Mouse (Mus musculus): ENCODE results near the gene Sox14.

Gene Sox14

GRCm38 (mm10) chr9:99850354-99850753, 25.6 kb downstream of the Sox14 start:
- no peak for DNase-seq (ENCODE audit: extremely low read depth, low read depth)

DNA sequence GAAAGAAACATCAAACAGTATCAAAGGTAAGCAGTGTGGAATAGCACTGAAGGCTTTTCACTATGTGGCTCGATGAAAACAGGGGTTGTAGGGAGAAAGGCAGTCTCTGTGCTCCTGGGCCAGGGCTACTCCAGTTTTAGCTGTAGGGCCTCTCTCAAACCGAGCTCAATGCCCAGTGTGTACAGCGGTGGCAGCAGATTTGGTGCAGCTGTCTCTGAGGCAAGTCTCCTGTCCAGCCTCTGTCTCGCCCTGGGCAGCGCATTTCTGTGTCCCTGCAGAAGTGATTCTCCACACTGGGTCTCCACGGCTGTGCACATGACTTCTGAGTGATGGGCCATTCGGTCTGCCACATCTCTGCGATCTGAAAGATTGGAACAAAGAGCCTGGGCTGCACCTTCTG, 27.6 kb downstream of the Sox14 start:
- no peak for DNase-seq (ENCODE audit: extremely low read depth, low read depth)

DNA sequence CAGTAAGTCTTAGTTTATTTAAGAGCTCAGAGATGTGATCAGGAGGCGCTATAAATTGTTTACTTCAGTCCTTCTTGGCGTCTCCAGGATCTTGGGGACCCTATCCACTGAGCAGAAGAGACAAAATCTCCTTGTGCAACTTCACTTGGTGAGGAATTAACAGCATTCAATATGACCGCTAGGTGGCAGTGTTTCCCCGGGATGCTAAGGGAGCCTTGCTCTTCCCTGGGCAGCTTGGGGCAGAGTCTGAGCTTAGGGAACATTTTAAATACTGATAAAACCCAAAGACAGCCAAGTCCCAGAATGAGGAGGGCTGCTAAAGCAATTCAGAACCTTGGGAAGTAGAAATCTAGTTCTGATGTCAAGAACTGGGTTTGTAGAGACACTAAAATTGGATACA, 29.1 kb downstream of the Sox14 start:
- DNase-seq (ENCODE audit: extremely low read depth, low read depth) = peak; percentile 29

- no peak for DNase-seq (ENCODE audit: extremely low read depth, low read depth)
These were observed 36.6 kb downstream of the Sox14 start for GRCm38 (mm10) chr9:99839367-99839766.

GRCm38 (mm10) chr9:99838877-99839276, 37.1 kb downstream of the Sox14 start:
- DNase-seq (ENCODE audit: extremely low read depth, low read depth) = no peak

DNA sequence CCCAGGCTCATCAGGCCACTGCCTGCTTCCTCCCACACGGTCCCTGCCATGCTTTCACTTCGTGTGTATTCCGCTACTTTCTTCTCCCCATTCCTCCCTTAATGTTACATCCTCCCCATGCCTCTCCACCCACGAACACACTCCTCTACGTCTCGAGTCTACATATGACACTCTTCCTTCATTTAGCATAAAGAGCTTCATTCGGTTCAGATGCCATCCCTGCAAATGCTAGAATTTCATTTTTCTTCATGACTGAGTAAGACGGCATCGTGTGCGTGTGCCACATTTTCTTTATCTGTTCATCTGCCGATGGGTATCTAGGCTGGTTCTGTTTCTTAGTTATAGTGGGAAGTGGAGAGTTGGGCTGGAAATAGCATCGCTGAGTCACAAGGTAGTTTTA, 39.3 kb downstream of the Sox14 start:
- DNase-seq (ENCODE audit: extremely low read depth, low read depth) = no peak

DNA sequence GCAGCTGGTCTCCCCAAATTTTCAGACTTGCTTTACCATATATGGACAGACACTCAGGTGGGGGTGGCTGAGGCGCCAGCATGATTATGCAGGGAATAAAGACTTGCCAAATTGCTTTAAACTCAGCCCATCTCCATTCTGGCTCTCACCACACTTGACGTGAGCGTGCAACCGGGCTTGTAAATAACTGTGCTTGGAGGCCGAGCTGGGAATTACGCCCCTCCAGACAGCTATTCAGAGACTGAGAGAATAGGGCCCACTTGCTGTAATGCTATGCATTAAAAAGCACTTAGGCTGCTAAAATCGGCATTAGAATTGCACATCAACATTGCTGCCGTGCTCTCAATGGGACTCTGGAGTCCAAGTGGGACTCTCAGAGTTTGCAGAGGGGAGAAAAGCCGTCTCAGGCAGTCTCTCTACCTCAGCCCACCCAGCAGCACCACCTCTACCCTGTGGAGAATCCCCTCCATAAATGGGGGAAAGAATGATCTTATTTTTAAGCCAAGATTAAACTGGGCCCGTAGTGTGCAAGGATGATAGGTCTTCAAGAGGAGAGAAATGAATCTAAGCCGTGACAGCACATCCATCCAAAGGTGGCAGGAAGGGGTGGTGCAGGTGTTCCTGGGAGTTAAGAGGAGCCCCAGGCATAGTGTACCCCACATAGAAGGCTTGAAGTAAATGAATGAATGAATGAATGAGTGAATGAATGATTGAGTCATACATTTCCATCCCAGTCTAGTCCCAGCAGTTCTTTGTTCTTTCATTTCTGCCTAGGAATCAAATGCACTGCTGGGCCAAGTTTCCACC, 40.1 kb downstream of the Sox14 start:
- no peak for DNase-seq (ENCODE audit: extremely low read depth, low read depth)

Data from MEL-GATA-1-ER (cell line).